ENCODE assay signal across 8 mouse cellular contexts in genomic region chr4:66401186-66401681, GRCm38 (mm10). TPM values are rescaled to one million over a fixed set of nuclear protein-coding genes. Genes with fewer than 3 reads are reported as not detected.
DNase-seq lines count a peak whose midpoint lies in the region; ATAC-seq and TF ChIP-seq lines count a peak whose summit lies in the region.

No protein-coding gene starts in this region.

- peaks cover 19% of the 10 kb centered on the region for H3K27me3 ChIP-seq in hindbrain, embryonic 12.5 days
- peaks cover 43% of the 10 kb centered on the region for H3K27me3 ChIP-seq in midbrain, embryonic 12.5 days
- peaks cover 35% of the 10 kb centered on the region for H3K27me3 ChIP-seq in liver, postnatal 0 days (ENCODE audit: insufficient read depth, low read length)

- 25% methylated on average over 8 of the region's 8 CpGs for WGBS in hindbrain, embryonic 12.5 days
- WGBS in midbrain, embryonic 12.5 days, result 23% methylated on average over 8 of the region's 8 CpGs
- 24% methylated on average over 8 of the region's 8 CpGs for WGBS in liver, postnatal 0 days (ENCODE audit: insufficient replicate concordance)

- peaks cover 17% of the 10 kb centered on the region for H3K4me1 ChIP-seq in hindbrain, embryonic 12.5 days
- H3K4me1 ChIP-seq in midbrain, embryonic 12.5 days, result peaks cover 18% of the 10 kb centered on the region
- no peaks in the 10 kb centered on the region for H3K4me1 ChIP-seq in liver, postnatal 0 days (ENCODE audit: insufficient read depth)

- H3K9me3 ChIP-seq in hindbrain, embryonic 12.5 days (replicated peaks), result no peaks in the 10 kb centered on the region
- no peaks in the 10 kb centered on the region for H3K9me3 ChIP-seq in midbrain, embryonic 12.5 days
- H3K9me3 ChIP-seq in liver, postnatal 0 days (ENCODE audit: low read length), result no peaks in the 10 kb centered on the region

- peak overlapping the region; percentile 97 for H3K4me2 ChIP-seq in hindbrain, embryonic 12.5 days (replicated peaks)
- H3K4me2 ChIP-seq in midbrain, embryonic 12.5 days (replicated peaks), result peak overlapping the region; percentile 90
- H3K4me2 ChIP-seq in liver, postnatal 0 days (ENCODE audit: low read depth, low read length), result no peak overlapping the region

- no peaks in the 10 kb centered on the region for H3K36me3 ChIP-seq in hindbrain, embryonic 12.5 days
- H3K36me3 ChIP-seq in midbrain, embryonic 12.5 days, result no peaks in the 10 kb centered on the region
- H3K36me3 ChIP-seq in liver, postnatal 0 days (replicated peaks; ENCODE audit: insufficient read depth, low read length), result no peaks in the 10 kb centered on the region

- TF ChIP-seq CTCF in liver, postnatal 0 days (IDR thresholded peaks at IDR 0.05; ENCODE audit: low read depth), result no peak

- no peak overlapping the region for H3K27ac ChIP-seq in hindbrain, embryonic 12.5 days
- no peak overlapping the region for H3K27ac ChIP-seq in midbrain, embryonic 12.5 days (replicated peaks)
- H3K27ac ChIP-seq in liver, postnatal 0 days (ENCODE audit: low read depth), result no peak overlapping the region

- H3K9ac ChIP-seq in hindbrain, embryonic 12.5 days, result peak overlapping the region; percentile 15; the same call in 1 of the 2 replicates
- peak overlapping the region; percentile 44; the same call in 1 of the 2 replicates for H3K9ac ChIP-seq in midbrain, embryonic 12.5 days (replicated peaks)
- no peak overlapping the region for H3K9ac ChIP-seq in liver, postnatal 0 days (replicated peaks)

- DNase-seq in embryo, embryonic 10 days (ENCODE audit: low spot score), result peak; percentile 28
- DNase-seq in embryo, embryonic 9.5 days (ENCODE audit: extremely low spot score), result no peak
- peak; percentile 90 for DNase-seq in cerebellum, adult 9-11 months
- no peak for DNase-seq in thymus, postnatal 4 days
- no peak for DNase-seq in thymus, postnatal 25 days
- DNase-seq in liver, postnatal 0 days, result no peak

- peak overlapping the region; percentile 80 for H3K4me3 ChIP-seq in hindbrain, embryonic 12.5 days
- H3K4me3 ChIP-seq in midbrain, embryonic 12.5 days, result peak overlapping the region; percentile 90
- H3K4me3 ChIP-seq in liver, postnatal 0 days (ENCODE audit: low read depth, low read length), result no peak overlapping the region

- no peak for TF ChIP-seq EP300 in liver, postnatal 0 days (IDR thresholded peaks at IDR 0.05; ENCODE audit: low read depth)

- ATAC-seq in hindbrain, embryonic 12.5 days (ENCODE audit: low FRiP score), result no peak
- ATAC-seq in midbrain, embryonic 12.5 days (ENCODE audit: low FRiP score, low read depth), result 0 out of 2 replicates have a peak, but pooled peaks have one; percentile 5
- no peak for ATAC-seq in liver, postnatal 0 days

RNA-seq across cellular contexts. Expression of gene Astn2, which starts 3.2 kb away (rescaled TPM):
- polyA plus RNA-seq in hindbrain, embryonic 12.5 days (2016; fragmentation: Nextera tagmentation; extraction: Ambion mirVana), result 2.8 and 2.9 TPM in 2 replicates
- 2.3 TPM in 2 replicates for polyA plus RNA-seq in midbrain, embryonic 12.5 days (2016; fragmentation: Nextera tagmentation; extraction: Ambion mirVana)
- polyA plus RNA-seq in liver, postnatal 0 days (2015; fragmentation: Nextera tagmentation; extraction: Ambion mirVana), result 0.02 TPM in 1 of 2 replicates, not detected in the other

Comparison
In these comparisons a context has a peak if more than half of its experiments do, and no peak if none do; other contexts are left out.
1. DNase-seq: peak in embryo, embryonic 10 days (single experiment) and cerebellum, adult 9-11 months (single experiment); none in embryo, embryonic 9.5 days (single experiment), thymus, postnatal 4 days (single experiment), thymus, postnatal 25 days (single experiment) and liver, postnatal 0 days (single experiment).